Mouse (Mus musculus) hindbrain, embryonic 16.5 days (tissue): ENCODE measurements around the gene Ap2b1. TPM values are rescaled to one million over a fixed set of nuclear protein-coding genes. Genes with fewer than 3 reads are reported as not detected.

Experiments
- ATAC-seq: fragments of 200-750 bp; cut with Nextera tagmentation; 2 replicates; pipeline ENCODE4 v1.8.0; 2017; ENCODE audit warnings: moderate TSS enrichment, moderate library complexity
- H3K27ac ChIP-seq: fragments of 300-500 bp; sonication (generic); 2 replicates; pipeline ENCODE4 v1.5.1; 2014; ENCODE audit warnings: low read depth, mild to moderate bottlenecking, control low read depth, low read length, moderate library complexity
- H3K27me3 ChIP-seq: fragments of 300-500 bp; sonication (generic); replicated peaks from 2 replicates; pipeline ENCODE4 v1.6.1; 2014; ENCODE audit warnings: low read length; ENCODE audit not compliant: control insufficient read depth, insufficient read depth
- H3K36me3 ChIP-seq: fragments of 300-500 bp; sonication (generic); 2 replicates; pipeline ENCODE4 v1.6.1; 2014; ENCODE audit warnings: mild to moderate bottlenecking, low read length, moderate library complexity, mixed read lengths; ENCODE audit not compliant: control insufficient read depth, insufficient read depth
- H3K4me1 ChIP-seq: fragments of 300-500 bp; sonication (generic); 2 replicates; pipeline ENCODE4 v1.6.1; 2014; ENCODE audit warnings: low read depth, low read length; ENCODE audit not compliant: control insufficient read depth, insufficient read depth
- H3K4me2 ChIP-seq: fragments of 300-500 bp; sonication (generic); 2 replicates; pipeline ENCODE4 v1.6.1; 2014; ENCODE audit warnings: mild to moderate bottlenecking, low read length, control low read depth, moderate library complexity
- H3K4me3 ChIP-seq: fragments of 300-500 bp; sonication (generic); 2 replicates; pipeline ENCODE4 v1.5.1; 2014; ENCODE audit warnings: mild to moderate bottlenecking, low read length, control low read depth, moderate library complexity
- H3K9ac ChIP-seq: fragments of 300-500 bp; sonication (generic); 2 replicates; pipeline ENCODE4 v1.6.1; 2014; ENCODE audit warnings: low read depth, mild to moderate bottlenecking, control low read depth, low read length, moderate library complexity
- H3K9me3 ChIP-seq: fragments of 300-500 bp; sonication (generic); 2 replicates; pipeline ENCODE4 v1.6.1; 2014; ENCODE audit warnings: mild to moderate bottlenecking, low read length, moderate library complexity; ENCODE audit not compliant: control insufficient read depth
- WGBS: fragments of 180-500 bp; shearing (Covaris S2); extraction: QIAGEN DNeasy Blood & Tissue Kit; methylation state at CpG from one replicate; pipeline ENCODE4 v1.1.7; 2014; 5-methylcytosine and 5-hydroxymethylcytosine counted together
- polyA plus RNA-seq: library from polyadenylated mRNA; unstranded; fragments of >200 nt; fragmentation: Nextera tagmentation; extraction: Ambion mirVana; gene quantifications from 2 replicates; pipeline ENCODE4 v1.2.1, GENCODE M21; 2015

Ap2b1 gene
- polyA plus RNA-seq, 1 experiment from 2014 or later = 113 TPM

DNA sequence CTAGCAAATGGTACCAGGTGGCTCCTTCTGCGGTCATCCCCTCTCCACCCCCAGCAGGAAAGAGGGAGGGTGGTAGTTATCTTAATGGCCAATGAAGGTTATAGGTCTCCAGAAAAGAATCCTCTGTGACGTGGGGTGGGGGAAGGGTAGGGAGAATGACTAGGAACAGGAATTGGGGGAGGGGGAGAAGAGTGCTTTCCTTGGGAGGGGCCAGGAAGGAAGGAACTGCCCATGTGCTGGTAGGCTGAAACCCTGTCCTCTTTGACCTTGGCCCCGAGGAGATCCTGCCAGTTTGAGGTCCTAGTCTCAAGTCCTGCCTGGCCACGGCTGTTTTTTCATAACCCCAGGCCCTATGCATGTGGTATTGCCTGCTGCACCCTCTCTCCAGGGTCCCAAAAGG, 150.5 kb downstream of the Ap2b1 start:
- Histone ChIP-seq H3K27ac (no peak overlapping the region), H3K27me3 (peaks cover 12% of the 10 kb centered on the region)
- WGBS = 61% methylated on average over 4 of the region's 4 CpGs

GRCm38 (mm10) chr11:83450550-83450949, 151.7 kb downstream of the Ap2b1 start:
- Histone ChIP-seq H3K4me1 (peaks cover 14% of the 10 kb centered on the region), H3K27me3 (peaks cover under 1% of the 10 kb centered on the region; the same call in 1 of the 2 replicates)
- 44% methylated on average over 1 of the region's 1 CpGs for WGBS

More for the DNA sequence above, 150.5 kb downstream of the Ap2b1 start:
- H3K9ac ChIP-seq = no peak overlapping the region
- peaks cover 17% of the 10 kb centered on the region for H3K4me1 ChIP-seq
- no peak overlapping the region for H3K4me3 ChIP-seq
- no peak overlapping the region for H3K4me2 ChIP-seq
- H3K9me3 ChIP-seq = no peaks in the 10 kb centered on the region
- H3K36me3 ChIP-seq = no peaks in the 10 kb centered on the region
- ATAC-seq = no peak

DNA sequence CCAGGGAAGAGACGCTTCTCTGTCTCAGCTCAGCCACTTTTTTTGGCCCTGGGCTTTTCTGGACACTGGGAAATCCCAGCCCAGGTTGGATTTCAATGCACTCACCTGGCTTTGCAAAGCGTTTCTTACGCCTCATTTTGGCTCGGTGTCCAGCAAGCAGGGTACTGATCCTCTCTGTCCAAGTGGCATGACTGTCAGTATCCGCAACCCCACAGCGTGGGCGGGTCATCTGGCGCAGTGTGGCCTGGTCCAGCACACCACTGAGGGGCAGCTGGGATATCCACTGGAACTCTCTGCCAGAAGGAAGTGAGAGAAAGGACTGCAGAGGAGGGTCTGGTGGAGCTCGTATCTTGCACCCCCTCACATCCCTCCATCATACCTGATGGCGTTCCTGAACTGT, 152.5 kb downstream of the Ap2b1 start:
- Histone ChIP-seq H3K9me3 (no peaks in the 10 kb centered on the region), H3K9ac (no peak overlapping the region), H3K27ac (no peak overlapping the region), H3K27me3 (no peaks in the 10 kb centered on the region), H3K36me3 (no peaks in the 10 kb centered on the region), H3K4me3 (no peak overlapping the region), H3K4me1 (peaks cover 14% of the 10 kb centered on the region), H3K4me2 (no peak overlapping the region)
- 88% methylated on average over 10 of the region's 10 CpGs for WGBS
- ATAC-seq = no peak

More at GRCm38 (mm10) chr11:83450550-83450949, 151.7 kb downstream of the Ap2b1 start:
- H3K9me3 ChIP-seq = no peaks in the 10 kb centered on the region
- H3K4me2 ChIP-seq = no peak overlapping the region
- H3K36me3 ChIP-seq = no peaks in the 10 kb centered on the region
- H3K9ac ChIP-seq = no peak overlapping the region
- H3K27ac ChIP-seq = no peak overlapping the region
- H3K4me3 ChIP-seq = no peak overlapping the region
- no peak for ATAC-seq

- no peak overlapping the region for H3K9ac ChIP-seq
- no peak overlapping the region for H3K27ac ChIP-seq
- no peaks in the 10 kb centered on the region for H3K36me3 ChIP-seq
- H3K4me2 ChIP-seq = no peak overlapping the region
- 28% methylated on average over 4 of the region's 4 CpGs for WGBS
- no peak for ATAC-seq
- H3K9me3 ChIP-seq = no peaks in the 10 kb centered on the region
- no peaks in the 10 kb centered on the region for H3K4me1 ChIP-seq
- H3K27me3 ChIP-seq = no peaks in the 10 kb centered on the region
- H3K4me3 ChIP-seq = no peak overlapping the region
Observed at GRCm38 (mm10) chr11:83454548-83454947, 155.7 kb downstream of the Ap2b1 start.

Other genes starting within 250 kb of the Ap2b1 start
- gene Slfn2, start 233.9 kb upstream of the Ap2b1 start, polyA plus RNA-seq = 1.3 TPM in 2 replicates
- 0.08 TPM in 1 of 2 replicates, not detected in the other for gene Slfn1, start 182.2 kb upstream of the Ap2b1 start, polyA plus RNA-seq
- gene Slfn4, start 123.8 kb upstream of the Ap2b1 start, polyA plus RNA-seq = not detected in 2 replicates
- gene Slfn3, start 107.7 kb upstream of the Ap2b1 start, polyA plus RNA-seq = 0.18 and 0.52 TPM in 2 replicates
- 0.10 TPM in 1 of 2 replicates, not detected in the other for gene Slfn14, start 12.3 kb upstream of the Ap2b1 start, polyA plus RNA-seq
- 15.0 and 16.7 TPM in 2 replicates for gene Pex12, start 3.6 kb downstream of the Ap2b1 start, polyA plus RNA-seq
- gene Rasl10b, start 110.1 kb downstream of the Ap2b1 start, polyA plus RNA-seq = 15.1 and 32.7 TPM in 2 replicates
- gene Gas2l2, start 130.4 kb downstream of the Ap2b1 start, polyA plus RNA-seq = 0.92 and 1.2 TPM in 2 replicates
- gene 1700020L24Rik, start 138.7 kb downstream of the Ap2b1 start, polyA plus RNA-seq = 0.50 and 0.56 TPM in 2 replicates
- gene Mmp28, start 164.0 kb downstream of the Ap2b1 start, polyA plus RNA-seq = 3.2 and 3.4 TPM in 2 replicates
- gene Taf15, start 174.1 kb downstream of the Ap2b1 start, polyA plus RNA-seq = 7.3 and 9.4 TPM in 2 replicates
- gene Heatr9, start 223.2 kb downstream of the Ap2b1 start, polyA plus RNA-seq = not detected in 2 replicates
- 0.33 TPM in 1 of 2 replicates, not detected in the other for gene Ccl5, start 231.5 kb downstream of the Ap2b1 start, polyA plus RNA-seq